Mouse (Mus musculus): ENCODE results near the gene Ilf2. TPM values are rescaled to one million over a fixed set of nuclear protein-coding genes. Genes with fewer than 3 reads are reported as not detected.

Gene Ilf2
- 183 TPM in 2 replicates for polyA plus RNA-seq (2012; rRNA removed)

GRCm38 (mm10) chr3:90475831-90476611 is at the start of gene Ilf2:
Gene Ilf2, plus strand, starts transcription at chr3:90476126.
- TF ChIP-seq CTCF (IDR thresholded peaks at IDR 0.05; ENCODE audit: borderline replicate concordance, extremely low read depth, insufficient read depth, insufficient read length) (peak; percentile 35; the same call in 1 of the 2 replicates), POLR2A (IDR thresholded peaks at IDR 0.05; ENCODE audit: borderline replicate concordance, extremely low read depth, insufficient read depth, insufficient read length, poor library complexity, severe bottlenecking) (peak; percentile 72; the same call in 1 of the 2 replicates)
- peak; percentile 99 for DNase-seq (ENCODE audit: low read depth)

- no peak for TF ChIP-seq POLR2A (IDR thresholded peaks at IDR 0.05; ENCODE audit: borderline replicate concordance, extremely low read depth, insufficient read depth, insufficient read length, poor library complexity, severe bottlenecking)
- TF ChIP-seq CTCF (IDR thresholded peaks at IDR 0.05; ENCODE audit: borderline replicate concordance, extremely low read depth, insufficient read depth, insufficient read length), result no peak
- no peak for DNase-seq (ENCODE audit: low read depth)
Observed at GRCm38 (mm10) chr3:90427574-90427973, 48.4 kb upstream of the Ilf2 start.

DNA sequence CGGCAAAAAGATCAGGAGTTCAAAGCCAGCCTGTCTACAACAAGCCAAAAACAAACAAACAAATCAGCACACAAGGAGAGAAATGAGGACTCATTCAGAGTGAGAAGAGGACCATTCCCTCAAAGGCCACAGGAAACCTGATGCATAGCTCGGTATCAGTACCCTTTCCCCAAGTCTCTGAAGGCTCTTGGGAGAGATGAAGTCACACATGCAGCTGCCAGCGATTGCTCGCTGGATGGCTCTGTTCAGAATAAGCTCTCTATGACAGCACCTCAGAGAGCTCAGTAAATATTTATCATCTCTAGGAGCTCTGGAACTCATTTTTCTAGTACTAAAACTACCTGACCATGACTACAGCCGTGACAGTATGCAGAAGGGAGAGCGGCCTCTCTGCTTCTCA is 47.7 kb upstream of the Ilf2 start:
- TF ChIP-seq POLR2A (IDR thresholded peaks at IDR 0.05; ENCODE audit: borderline replicate concordance, extremely low read depth, insufficient read depth, insufficient read length, poor library complexity, severe bottlenecking) (no peak), CTCF (IDR thresholded peaks at IDR 0.05; ENCODE audit: borderline replicate concordance, extremely low read depth, insufficient read depth, insufficient read length) (no peak)
- no peak for DNase-seq (ENCODE audit: low read depth)

DNA sequence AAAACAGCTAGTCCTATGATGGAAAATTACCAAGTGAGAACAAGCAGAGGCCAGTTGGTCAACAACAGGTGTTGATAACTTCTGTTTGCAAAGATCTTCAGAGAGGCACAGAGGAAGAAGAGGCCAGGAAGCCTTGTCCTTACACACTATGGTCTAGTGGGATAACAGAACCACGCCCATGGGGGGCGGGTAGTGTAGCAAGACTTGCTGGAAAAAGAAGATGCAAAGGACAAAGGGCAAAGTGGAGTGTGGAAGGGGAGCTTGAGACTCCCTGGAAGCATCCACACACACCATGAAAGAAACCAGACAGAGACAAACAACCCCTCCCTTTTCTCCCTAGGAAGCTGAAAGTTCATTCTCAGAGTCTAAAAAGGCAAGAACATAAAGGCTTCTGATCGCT is 46.4 kb upstream of the Ilf2 start:
- TF ChIP-seq CTCF (IDR thresholded peaks at IDR 0.05; ENCODE audit: borderline replicate concordance, extremely low read depth, insufficient read depth, insufficient read length) (no peak), POLR2A (IDR thresholded peaks at IDR 0.05; ENCODE audit: borderline replicate concordance, extremely low read depth, insufficient read depth, insufficient read length, poor library complexity, severe bottlenecking) (no peak)
- no peak for DNase-seq (ENCODE audit: low read depth)

DNA sequence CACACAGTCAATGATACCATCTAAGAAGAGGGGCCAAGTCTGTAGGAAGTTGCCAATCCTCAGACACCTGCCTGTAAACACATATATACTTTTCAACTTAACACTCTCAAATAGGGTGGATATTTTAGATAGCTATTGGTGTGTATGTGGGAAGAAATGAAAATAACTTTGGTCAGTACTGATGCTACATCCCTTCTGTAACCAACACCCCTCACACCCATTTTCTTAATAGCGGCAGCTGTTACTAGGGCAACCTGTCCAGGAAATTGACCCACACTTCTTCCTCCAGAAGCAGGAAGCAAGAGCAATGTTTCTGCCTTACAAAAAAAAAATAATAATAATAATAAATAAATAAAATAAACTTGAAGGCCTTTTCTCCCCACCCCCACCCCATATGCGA is 43.6 kb upstream of the Ilf2 start:
- TF ChIP-seq POLR2A (IDR thresholded peaks at IDR 0.05; ENCODE audit: borderline replicate concordance, extremely low read depth, insufficient read depth, insufficient read length, poor library complexity, severe bottlenecking) (no peak), CTCF (IDR thresholded peaks at IDR 0.05; ENCODE audit: borderline replicate concordance, extremely low read depth, insufficient read depth, insufficient read length) (no peak)
- no peak for DNase-seq (ENCODE audit: low read depth)

GRCm38 (mm10) chr3:90432811-90433219 is 43.1 kb upstream of the Ilf2 start:
- no peak for TF ChIP-seq POLR2A (IDR thresholded peaks at IDR 0.05; ENCODE audit: borderline replicate concordance, extremely low read depth, insufficient read depth, insufficient read length, poor library complexity, severe bottlenecking)
- TF ChIP-seq CTCF (IDR thresholded peaks at IDR 0.05; ENCODE audit: borderline replicate concordance, extremely low read depth, insufficient read depth, insufficient read length), result no peak
- no peak for DNase-seq (ENCODE audit: low read depth)

DNA sequence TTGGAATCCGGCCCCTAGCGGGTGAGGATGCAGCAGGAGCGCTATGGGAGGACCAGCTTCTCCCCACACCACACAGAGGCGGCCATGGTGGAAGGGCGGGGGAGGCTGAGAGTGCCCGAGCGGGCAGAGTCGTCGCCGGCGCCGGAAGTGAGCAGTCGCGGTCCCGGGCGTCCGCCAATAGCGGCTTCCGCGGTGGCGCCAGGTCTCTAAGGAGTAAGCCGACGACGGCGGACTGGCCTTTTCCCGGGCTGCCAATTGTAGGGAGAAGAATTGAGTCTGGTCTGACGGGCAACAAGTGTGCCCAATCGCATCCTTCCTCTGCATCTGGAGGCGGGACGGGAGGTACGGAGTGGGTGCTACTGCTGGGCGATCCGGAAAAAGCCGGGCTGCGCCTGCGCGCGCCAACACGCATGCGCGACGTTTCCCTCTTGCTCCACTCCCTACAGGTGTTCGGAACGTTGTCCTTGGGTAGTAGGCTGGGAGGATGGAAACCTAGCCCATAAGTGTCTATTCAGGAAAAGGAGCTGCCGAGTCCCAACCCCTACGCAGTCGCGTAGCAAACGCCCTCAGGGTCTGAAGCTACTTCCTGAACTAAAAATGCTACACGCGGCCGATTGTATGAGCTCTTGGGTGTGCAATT is 42.4 kb upstream of the Ilf2 start, which contains the start of gene Ints3:
Gene Ints3 (minus strand): TSS at position 242 of the 640 bp plus-strand sequence.
- peak; percentile 100 for DNase-seq (ENCODE audit: low read depth)
- TF ChIP-seq CTCF (IDR thresholded peaks at IDR 0.05; ENCODE audit: borderline replicate concordance, extremely low read depth, insufficient read depth, insufficient read length) (no peak), POLR2A (IDR thresholded peaks at IDR 0.05; ENCODE audit: borderline replicate concordance, extremely low read depth, insufficient read depth, insufficient read length, poor library complexity, severe bottlenecking) (peak; percentile 67; the same call in 1 of the 2 replicates)

GRCm38 (mm10) chr3:90434073-90434730 is 41.7 kb upstream of the Ilf2 start:
- DNase-seq (ENCODE audit: low read depth), result no peak
- TF ChIP-seq CTCF (IDR thresholded peaks at IDR 0.05; ENCODE audit: borderline replicate concordance, extremely low read depth, insufficient read depth, insufficient read length) (no peak), POLR2A (IDR thresholded peaks at IDR 0.05; ENCODE audit: borderline replicate concordance, extremely low read depth, insufficient read depth, insufficient read length, poor library complexity, severe bottlenecking) (no peak)

DNA sequence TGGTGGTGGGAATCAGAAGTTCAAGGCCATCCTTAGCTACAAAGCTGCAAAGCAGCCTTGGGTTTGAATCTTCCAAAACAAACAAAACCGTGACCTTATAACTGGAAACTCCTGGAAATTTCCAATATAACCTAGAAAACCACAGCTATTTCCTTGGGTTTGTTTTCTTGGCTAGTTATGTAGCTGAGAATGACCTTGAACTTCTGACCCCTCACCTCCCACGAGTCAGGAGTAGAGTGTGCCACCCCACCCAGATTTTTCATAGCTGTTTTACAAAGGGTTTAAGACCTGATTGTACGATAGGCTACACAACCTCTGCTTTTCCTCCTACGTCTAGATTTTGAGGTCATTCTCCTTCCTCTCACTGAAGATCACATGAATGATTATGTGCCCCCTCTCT is 38.8 kb upstream of the Ilf2 start:
- no peak for DNase-seq (ENCODE audit: low read depth)
- no peak for TF ChIP-seq CTCF (IDR thresholded peaks at IDR 0.05; ENCODE audit: borderline replicate concordance, extremely low read depth, insufficient read depth, insufficient read length)
- no peak for TF ChIP-seq POLR2A (IDR thresholded peaks at IDR 0.05; ENCODE audit: borderline replicate concordance, extremely low read depth, insufficient read depth, insufficient read length, poor library complexity, severe bottlenecking)

DNA sequence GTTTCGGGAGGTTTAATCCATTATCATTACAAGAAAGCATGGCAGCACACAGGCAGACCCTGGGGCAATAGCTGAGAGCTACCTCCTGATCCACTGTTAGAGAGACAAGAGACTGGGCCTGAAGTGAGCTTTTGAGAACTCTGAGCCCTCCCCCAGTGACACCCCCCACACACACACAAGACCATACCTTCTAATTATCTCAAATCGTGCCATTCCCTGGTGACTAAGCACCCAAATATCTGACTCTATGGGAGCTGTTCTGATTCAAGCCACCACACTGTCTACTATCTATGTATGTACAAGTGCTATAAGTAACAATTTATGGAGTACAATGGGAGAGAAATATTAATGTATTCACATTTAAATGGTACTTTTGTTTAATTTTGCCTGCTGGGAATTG is 35.2 kb upstream of the Ilf2 start:
- no peak for DNase-seq (ENCODE audit: low read depth)
- no peak for TF ChIP-seq CTCF (IDR thresholded peaks at IDR 0.05; ENCODE audit: borderline replicate concordance, extremely low read depth, insufficient read depth, insufficient read length)
- no peak for TF ChIP-seq POLR2A (IDR thresholded peaks at IDR 0.05; ENCODE audit: borderline replicate concordance, extremely low read depth, insufficient read depth, insufficient read length, poor library complexity, severe bottlenecking)

DNA sequence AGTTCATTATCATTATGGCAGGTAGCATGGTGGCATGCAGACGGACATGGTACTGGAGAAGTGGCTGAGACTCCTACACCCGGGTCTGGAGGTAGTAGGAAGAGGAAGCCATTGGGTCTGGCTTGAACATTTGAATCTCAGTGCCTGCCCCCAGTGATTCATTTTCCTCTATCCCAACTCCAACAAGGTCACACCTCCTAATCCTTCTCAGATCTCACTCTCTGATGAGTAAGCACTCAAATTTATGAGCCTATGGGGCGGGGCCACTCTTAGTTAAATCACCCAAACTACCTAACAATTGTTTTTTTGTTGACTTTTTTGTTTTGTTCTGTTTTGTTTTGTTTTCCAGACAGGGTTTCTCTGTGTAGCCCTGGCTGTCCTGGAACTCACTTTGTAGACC is 31.9 kb upstream of the Ilf2 start:
- TF ChIP-seq POLR2A (IDR thresholded peaks at IDR 0.05; ENCODE audit: borderline replicate concordance, extremely low read depth, insufficient read depth, insufficient read length, poor library complexity, severe bottlenecking), result no peak
- TF ChIP-seq CTCF (IDR thresholded peaks at IDR 0.05; ENCODE audit: borderline replicate concordance, extremely low read depth, insufficient read depth, insufficient read length), result no peak

More for the DNA sequence above, 31.9 kb upstream of the Ilf2 start:
- DNase-seq (ENCODE audit: low read depth), result no peak
